Mouse (Mus musculus) kidney, adult 2 months (tissue): ENCODE data around the gene Dhx15.

Experiments used
- CTCF ChIP-seq: fragments of 200-500 bp; conservative IDR thresholded peaks from 2 replicates; pipeline ENCODE4 v1.5.1; 2011; ENCODE audit warnings: low read depth, mild to moderate bottlenecking, control low read depth, low read length, moderate library complexity, mixed read lengths; ENCODE audit not compliant: insufficient read depth, insufficient read length
- POLR2A ChIP-seq: fragments of 200-500 bp; IDR thresholded peaks from one replicate; pipeline ENCODE4 v1.6.1; 2011; ENCODE audit warnings: low read depth, low read length, control low read depth

- TF ChIP-seq CTCF (no peak), POLR2A (no peak)
Measured at GRCm38 (mm10) chr5:52168468-52168867, 21.8 kb downstream of the Dhx15 start.
